Mouse (Mus musculus) liver, embryonic 16.5 days (tissue): ENCODE measurements around the gene Gm37240. TPM values are rescaled to one million over a fixed set of nuclear protein-coding genes. Genes with fewer than 3 reads are reported as not detected.

Source experiments
- ATAC-seq: fragments of 200-750 bp; cut with Nextera tagmentation; 2 replicates; pipeline ENCODE4 v1.8.0; 2017; ENCODE audit warnings: low read depth, mild to moderate bottlenecking, moderate number of reproducible peaks, moderate library complexity
- H3K27ac ChIP-seq: fragments of 300-500 bp; sonication (generic); 2 replicates; pipeline ENCODE4 v1.5.1; 2014; ENCODE audit warnings: mild to moderate bottlenecking, low read length
- H3K27me3 ChIP-seq: fragments of 300-500 bp; sonication (generic); 2 replicates; pipeline ENCODE4 v1.6.1; 2014; ENCODE audit warnings: low read depth, low read length, mixed read lengths; ENCODE audit not compliant: control insufficient read depth, insufficient read depth
- H3K36me3 ChIP-seq: fragments of 300-500 bp; sonication (generic); 2 replicates; pipeline ENCODE4 v1.6.1; 2014; ENCODE audit warnings: mild to moderate bottlenecking; ENCODE audit not compliant: control insufficient read depth, insufficient read depth
- H3K4me1 ChIP-seq: fragments of 300-500 bp; sonication (generic); 2 replicates; pipeline ENCODE4 v1.6.1; 2014; ENCODE audit warnings: low read depth, low read length, mixed read lengths; ENCODE audit not compliant: control insufficient read depth
- H3K4me2 ChIP-seq: fragments of 300-500 bp; sonication (generic); 2 replicates; pipeline ENCODE4 v1.6.1; 2014; ENCODE audit warnings: low read depth, low read length, mixed read lengths
- H3K4me3 ChIP-seq: fragments of 300-500 bp; sonication (generic); 2 replicates; pipeline ENCODE4 v1.5.1; 2014; ENCODE audit warnings: low read depth, mild to moderate bottlenecking, low read length
- H3K9ac ChIP-seq: fragments of 300-500 bp; sonication (generic); 2 replicates; pipeline ENCODE4 v1.6.1; 2014; ENCODE audit warnings: low read depth, low read length
- H3K9me3 ChIP-seq: fragments of 300-500 bp; sonication (generic); replicated peaks from 2 replicates; pipeline ENCODE4 v1.6.1; 2016; ENCODE audit warnings: low read length; ENCODE audit not compliant: control insufficient read depth
- WGBS: fragments of 180-500 bp; shearing (Covaris S2); extraction: QIAGEN DNeasy Blood & Tissue Kit; methylation state at CpG from one replicate; pipeline ENCODE4 v1.1.7; 2014; ENCODE audit not compliant: insufficient replicate concordance; 5-methylcytosine and 5-hydroxymethylcytosine counted together
- polyA plus RNA-seq: library from polyadenylated mRNA; unstranded; fragments of >200 nt; fragmentation: Nextera tagmentation; extraction: Ambion mirVana; gene quantifications from 2 replicates; pipeline ENCODE4 v1.2.1, GENCODE M21; 2015

Gene Gm37240
- polyA plus RNA-seq, 1 experiment from 2014 or later: 0.65 TPM

DNA sequence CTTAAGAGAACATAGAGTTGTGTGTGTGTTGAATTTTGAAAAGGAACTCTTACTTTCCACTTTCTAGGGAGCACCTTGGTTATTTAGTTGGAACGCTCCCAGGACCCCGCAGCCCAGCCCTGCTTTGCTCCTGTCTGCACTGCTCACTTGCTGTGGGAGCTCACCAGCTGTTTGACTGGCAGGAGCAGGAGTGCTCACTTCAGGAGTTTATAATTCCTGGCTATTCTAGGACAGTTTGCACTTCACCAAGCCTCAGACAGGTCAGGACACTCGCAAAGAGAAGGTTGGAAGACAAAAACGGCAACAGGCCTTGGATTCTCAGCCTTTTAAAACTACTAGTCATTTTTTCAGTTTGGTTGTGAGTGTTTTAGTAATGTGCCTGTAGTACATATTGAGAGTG, 962.1 kb downstream of the Gm37240 start:
- H3K9me3 ChIP-seq: no peaks in the 10 kb centered on the region
- H3K4me2 ChIP-seq: no peak overlapping the region
- no peaks in the 10 kb centered on the region for H3K36me3 ChIP-seq
- 83% methylated on average over 4 of the region's 4 CpGs for WGBS
- H3K4me1 ChIP-seq: no peaks in the 10 kb centered on the region; the same call in none of the 2 replicates
- no peak for ATAC-seq
- no peak overlapping the region for H3K27ac ChIP-seq
- H3K27me3 ChIP-seq: no peaks in the 10 kb centered on the region
- no peak overlapping the region for H3K4me3 ChIP-seq
- no peak overlapping the region for H3K9ac ChIP-seq

DNA sequence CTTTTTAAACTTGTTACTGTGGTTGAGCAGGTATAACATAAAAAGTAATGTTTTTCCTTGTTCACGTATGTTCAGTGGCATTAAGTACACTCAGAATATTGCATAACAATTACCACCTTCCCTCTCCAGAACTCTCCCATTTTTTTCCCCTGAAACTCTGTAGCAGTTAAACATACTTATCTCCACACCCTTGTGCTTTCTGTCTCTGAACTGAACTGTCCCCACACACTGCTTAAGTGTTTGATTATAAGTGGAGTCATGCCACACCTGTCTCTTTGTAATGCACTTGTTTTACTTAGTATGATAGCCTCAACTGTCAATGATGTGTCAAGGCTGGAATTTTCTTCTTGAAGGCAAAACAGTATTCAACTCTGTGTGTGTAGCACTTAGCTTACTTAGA, 963.6 kb downstream of the Gm37240 start:
- no peak for ATAC-seq
- 62% methylated on average over 1 of the region's 1 CpGs for WGBS
- H3K27me3 ChIP-seq: no peaks in the 10 kb centered on the region
- no peaks in the 10 kb centered on the region for H3K9me3 ChIP-seq
- no peak overlapping the region for H3K9ac ChIP-seq
- no peak overlapping the region for H3K4me3 ChIP-seq
- H3K27ac ChIP-seq: no peak overlapping the region
- no peak overlapping the region for H3K4me2 ChIP-seq
- H3K36me3 ChIP-seq: no peaks in the 10 kb centered on the region
- H3K4me1 ChIP-seq: no peaks in the 10 kb centered on the region; the same call in none of the 2 replicates

DNA sequence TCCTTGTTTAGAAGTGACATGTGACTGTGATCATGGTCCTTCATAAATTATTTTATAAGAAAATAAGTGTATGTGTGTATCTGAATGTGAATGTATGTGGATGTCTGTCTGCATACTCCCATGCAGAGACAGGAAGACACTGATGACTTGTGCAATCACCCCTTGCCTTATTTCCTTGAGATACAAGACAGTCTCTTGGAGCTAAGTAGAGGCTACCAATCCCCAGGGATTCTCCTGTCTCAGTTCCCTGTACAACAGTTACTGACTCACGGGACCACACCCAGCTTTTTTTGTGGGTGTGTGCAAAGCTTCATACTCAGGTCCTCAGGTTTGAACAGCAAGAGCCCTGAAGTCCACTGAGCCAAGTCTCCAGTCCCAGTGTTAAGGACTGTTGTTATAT, 964.1 kb downstream of the Gm37240 start:
- Histone ChIP-seq H3K27me3 (no peaks in the 10 kb centered on the region), H3K36me3 (no peaks in the 10 kb centered on the region), H3K4me1 (no peaks in the 10 kb centered on the region; the same call in none of the 2 replicates), H3K4me3 (no peak overlapping the region), H3K27ac (no peak overlapping the region), H3K9ac (no peak overlapping the region), H3K4me2 (no peak overlapping the region), H3K9me3 (no peaks in the 10 kb centered on the region)
- no peak for ATAC-seq
- 27% methylated on average over 1 of the region's 1 CpGs for WGBS

DNA sequence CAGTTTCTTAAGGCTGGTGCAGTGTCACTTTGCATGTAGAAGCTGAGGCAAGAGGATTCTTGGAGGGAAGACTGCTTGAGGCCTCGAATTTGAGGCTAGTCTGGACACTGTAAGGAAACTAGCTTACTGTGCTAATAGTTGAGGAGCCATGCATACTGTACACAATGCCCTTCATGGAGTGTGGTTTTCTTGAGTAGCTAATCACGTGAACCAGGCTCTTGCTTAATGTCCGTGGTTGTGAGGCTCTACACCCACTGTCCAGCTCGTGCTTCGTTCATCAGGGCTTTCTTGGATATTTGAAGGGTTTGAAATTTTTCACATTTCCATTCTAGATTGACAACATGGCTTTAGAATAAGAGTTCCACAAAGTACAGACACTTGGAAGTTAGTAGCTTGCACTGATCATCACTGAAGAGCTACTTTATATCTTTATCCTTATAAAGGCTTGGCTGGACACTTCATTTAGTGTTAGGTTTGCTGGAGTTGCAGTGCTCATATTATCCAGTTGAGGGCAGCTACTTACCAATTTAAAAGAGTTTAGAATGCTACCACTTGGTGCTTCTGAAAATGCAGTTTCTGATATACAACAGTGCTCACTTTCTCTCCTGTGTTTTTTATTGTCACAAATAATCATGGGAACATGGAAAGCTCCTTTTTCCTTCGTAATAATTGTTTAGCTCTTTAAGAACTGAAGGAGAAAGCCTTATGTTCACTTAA, 965.5 kb downstream of the Gm37240 start:
- ATAC-seq: no peak
- Histone ChIP-seq H3K27ac (no peak overlapping the region), H3K27me3 (no peaks in the 10 kb centered on the region), H3K4me1 (no peaks in the 10 kb centered on the region; the same call in none of the 2 replicates), H3K36me3 (no peaks in the 10 kb centered on the region), H3K9me3 (no peaks in the 10 kb centered on the region), H3K4me2 (no peak overlapping the region), H3K9ac (no peak overlapping the region), H3K4me3 (no peak overlapping the region)
- WGBS: 47% methylated on average over 6 of the region's 6 CpGs

DNA sequence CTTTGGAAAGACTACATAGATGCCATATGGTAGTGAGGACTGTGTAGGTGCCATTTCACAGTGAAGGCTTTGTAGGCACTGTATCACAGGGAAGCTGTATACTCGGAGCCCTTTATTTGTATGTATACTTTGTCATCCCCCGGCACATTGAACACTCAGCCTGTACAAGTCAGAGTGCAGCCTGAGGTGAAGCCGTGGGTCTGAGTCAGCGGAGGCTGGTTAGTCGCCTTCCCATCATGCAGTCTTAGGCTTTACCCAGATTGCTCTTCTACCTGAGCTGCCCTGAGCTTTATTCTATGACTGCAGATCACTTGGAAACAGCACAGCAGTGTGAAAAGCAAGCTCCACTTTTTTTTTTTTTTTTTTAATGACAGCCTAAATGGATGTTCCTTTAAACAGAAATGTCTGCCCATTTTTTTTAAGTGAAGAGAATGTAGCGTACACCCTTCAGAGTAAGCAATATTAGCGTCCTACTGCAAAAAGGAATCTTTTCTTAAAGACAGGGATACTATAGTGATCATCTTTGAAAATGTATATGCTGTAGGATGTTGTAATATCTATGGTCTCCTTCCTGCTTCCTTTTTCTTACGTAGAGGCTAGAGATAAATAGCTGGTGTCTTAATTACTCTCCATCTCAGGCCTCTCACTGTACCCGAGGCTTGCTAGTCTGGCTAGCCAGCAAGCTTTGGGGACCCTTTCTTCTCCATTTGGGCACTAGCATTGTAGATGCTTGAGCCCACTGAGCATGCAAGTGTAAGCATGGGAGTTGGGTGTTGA, 969.2 kb downstream of the Gm37240 start:
- WGBS: 62% methylated on average over 9 of the region's 9 CpGs
- no peaks in the 10 kb centered on the region for H3K36me3 ChIP-seq
- no peak for ATAC-seq

DNA sequence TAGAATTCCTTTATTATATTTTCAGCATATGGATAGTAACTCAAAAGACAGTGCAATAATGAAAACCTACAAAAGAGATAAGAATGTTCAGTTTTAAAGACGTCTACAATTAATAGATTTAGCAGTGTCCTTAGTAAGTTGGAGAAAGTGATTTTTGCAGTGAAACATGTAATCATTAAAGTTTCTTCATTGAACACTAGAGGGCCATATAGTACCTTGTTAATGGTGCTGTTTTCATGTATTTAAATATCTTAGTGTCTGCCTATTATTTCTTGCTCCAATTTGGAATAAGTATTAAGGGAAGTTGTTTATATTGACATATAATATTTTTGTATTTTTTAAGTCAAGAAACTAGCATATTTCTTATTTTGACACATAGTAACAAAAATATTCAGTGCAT, 973.0 kb downstream of the Gm37240 start:
- Histone ChIP-seq H3K27ac (no peak overlapping the region), H3K9me3 (no peaks in the 10 kb centered on the region), H3K4me3 (no peak overlapping the region), H3K4me2 (no peak overlapping the region), H3K4me1 (no peaks in the 10 kb centered on the region), H3K27me3 (no peaks in the 10 kb centered on the region), H3K36me3 (no peaks in the 10 kb centered on the region), H3K9ac (no peak overlapping the region)
- 36% methylated on average over 1 of the region's 1 CpGs for WGBS
- no peak for ATAC-seq

More for the DNA sequence above, 969.2 kb downstream of the Gm37240 start:
- Histone ChIP-seq H3K27ac (no peak overlapping the region), H3K4me2 (no peak overlapping the region), H3K27me3 (no peaks in the 10 kb centered on the region), H3K4me3 (no peak overlapping the region), H3K4me1 (no peaks in the 10 kb centered on the region; the same call in 1 of the 2 replicates), H3K9me3 (no peaks in the 10 kb centered on the region), H3K9ac (no peak overlapping the region)

DNA sequence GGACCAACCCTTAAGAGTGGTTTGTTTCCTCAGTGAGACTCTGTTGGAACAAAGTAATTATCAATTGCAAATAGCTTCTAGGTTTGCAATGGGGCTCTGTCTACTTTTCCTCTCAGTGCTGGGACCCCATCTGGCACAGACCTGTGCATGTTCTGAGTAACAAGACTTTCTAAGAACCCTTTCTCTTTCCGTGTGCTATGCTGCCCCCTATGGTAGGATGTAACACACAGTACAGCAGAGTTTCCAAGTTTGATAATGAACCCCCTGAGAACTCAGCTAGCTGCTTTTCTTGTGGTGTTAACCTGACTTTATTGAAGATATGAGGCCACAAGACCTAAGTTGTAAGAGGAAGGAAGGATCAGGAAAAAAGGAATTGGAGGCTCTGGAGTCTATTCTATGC, 980.8 kb downstream of the Gm37240 start:
- H3K4me1 ChIP-seq: no peaks in the 10 kb centered on the region
- H3K9ac ChIP-seq: no peak overlapping the region
- no peaks in the 10 kb centered on the region for H3K9me3 ChIP-seq
- no peak for ATAC-seq
- H3K4me3 ChIP-seq: no peak overlapping the region
- no peaks in the 10 kb centered on the region for H3K36me3 ChIP-seq
- H3K27me3 ChIP-seq: no peaks in the 10 kb centered on the region
- WGBS: 12% methylated on average over 1 of the region's 1 CpGs
- H3K4me2 ChIP-seq: no peak overlapping the region
- H3K27ac ChIP-seq: no peak overlapping the region

DNA sequence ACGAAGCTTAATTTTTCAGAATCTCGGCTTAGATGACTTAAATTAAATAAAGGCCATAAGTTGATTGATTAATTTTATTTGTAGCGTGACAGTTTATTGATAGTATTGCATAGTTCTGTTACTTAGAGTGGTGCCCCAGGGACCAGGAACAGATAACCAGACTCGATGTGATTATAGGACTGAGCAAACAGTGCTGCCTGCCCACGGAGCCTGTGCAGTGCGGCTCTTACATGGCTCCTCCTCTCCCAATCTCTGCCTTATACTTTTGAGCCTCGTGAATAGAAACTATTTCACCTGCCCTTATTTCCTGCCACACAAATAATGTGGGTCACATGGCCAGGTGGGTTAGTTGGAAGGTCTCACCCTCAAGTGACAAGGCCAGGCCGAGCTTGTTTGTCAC, 989.4 kb downstream of the Gm37240 start:
- no peaks in the 10 kb centered on the region for H3K9me3 ChIP-seq
- no peaks in the 10 kb centered on the region for H3K4me1 ChIP-seq
- no peak for ATAC-seq
- no peaks in the 10 kb centered on the region for H3K36me3 ChIP-seq
- no peak overlapping the region for H3K27ac ChIP-seq
- WGBS: 71% methylated on average over 8 of the region's 8 CpGs
- no peaks in the 10 kb centered on the region for H3K27me3 ChIP-seq
- H3K9ac ChIP-seq: no peak overlapping the region
- H3K4me3 ChIP-seq: no peak overlapping the region
- H3K4me2 ChIP-seq: no peak overlapping the region

DNA sequence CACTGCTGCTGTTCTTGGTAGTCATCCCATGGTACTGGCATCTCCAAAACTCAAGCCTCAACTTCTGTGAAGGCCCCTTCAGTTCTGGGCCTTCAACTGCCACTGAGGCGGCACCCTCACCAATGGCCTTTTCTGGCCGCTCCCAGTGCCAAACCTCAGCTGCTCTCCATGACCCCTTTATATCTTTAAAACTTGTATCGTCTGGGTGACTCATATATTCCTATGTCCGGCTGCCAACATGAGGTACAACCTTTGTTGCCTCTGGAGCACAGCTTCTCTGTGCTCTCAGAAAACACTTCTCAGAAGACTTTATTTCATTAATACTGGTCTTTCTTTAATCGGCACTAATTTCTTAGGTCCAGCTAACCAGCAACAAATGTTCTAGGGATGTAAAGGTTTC, 996.3 kb downstream of the Gm37240 start:
- Histone ChIP-seq H3K4me3 (no peak overlapping the region), H3K27ac (no peak overlapping the region), H3K4me2 (no peak overlapping the region), H3K9ac (no peak overlapping the region), H3K27me3 (no peaks in the 10 kb centered on the region), H3K36me3 (no peaks in the 10 kb centered on the region), H3K4me1 (no peaks in the 10 kb centered on the region), H3K9me3 (no peaks in the 10 kb centered on the region)
- ATAC-seq: no peak
- 70% methylated on average over 5 of the region's 5 CpGs for WGBS
